Mouse (Mus musculus) layer of hippocampus, adult 6 months (tissue): Measurements from ENCODE around the gene Gamt. TPM values are rescaled to one million over a fixed set of nuclear protein-coding genes. Genes with fewer than 3 reads are reported as not detected.

Source experiments
- long read RNA-seq, 2 experiments: library from polyadenylated mRNA; unstranded; transcript quantifications; one replicate each; pipeline ENCODE4 v2.0.0; 2019 to 2020
- microRNA-seq: library from miRNA; unstranded; fragments of <30 nt; microRNA quantifications from one replicate; pipeline ENCODE4 v1.2.0, GENCODE M21; 2020
- polyA plus RNA-seq: library from polyadenylated mRNA; unstranded; fragments of <200 nt; fragmentation: Nextera tagmentation; gene quantifications from 2 replicates; pipeline ENCODE4 v1.2.3, GENCODE M21; 2021

Gene Gamt
- 51.8 and 54.3 TPM in 2 replicates for polyA plus RNA-seq
- long read RNA-seq, experiment 1, transcript Gamt-202 (6 exons, 988 nt), result major isoform, 38 of 43 reads
- long read RNA-seq, experiment 1, partial matches to known transcripts, result 1 of 43 reads
- long read RNA-seq, experiment 1, other reads (novel, unspliced or antisense), result 4 of 43 reads
- long read RNA-seq, experiment 2, transcript Gamt-202 (6 exons, 988 nt), result major isoform, 6 of 15 reads
- long read RNA-seq, experiment 2, partial matches to known transcripts, result 1 of 15 reads
- long read RNA-seq, experiment 2, other reads (novel, unspliced or antisense), result 5 of 15 reads

GRCm38 (mm10) chr10:80260642-80261584 lies at the start of gene Gamt, which contains the start of gene Dazap1:
Gene Gamt (minus strand): TSS chr10:80261012.
Gene Dazap1 (plus strand): TSS chr10:80261486.

GRCm38 (mm10) chr10:80295618-80296425 lies 35.0 kb upstream of the Gamt start, which contains the start of gene Apc2:
Gene Apc2 (plus strand): TSS chr10:80295977.

GRCm38 (mm10) chr10:80292251-80293146 lies 31.7 kb upstream of the Gamt start, which contains the start of gene Rps15:
Gene Rps15 (plus strand): TSS chr10:80292453.

GRCm38 (mm10) chr10:80248971-80249640 lies 11.7 kb downstream of the Gamt start, which contains the start of gene Ndufs7:
Gene Ndufs7 (plus strand): TSS chr10:80249121.

GRCm38 (mm10) chr10:80226416-80227165 lies 34.2 kb downstream of the Gamt start, which contains the start of gene Mum1:
Gene Mum1 (plus strand): TSS chr10:80226434.

Small RNA genes within 50 kb of the gene (microRNA-seq; reads per million reads assigned to microRNA genes)
- gene Mir6911, result 1.7 reads per million

Other genes with a start within 250 kb of the Gamt start
- gene Arhgap45, start 244.4 kb downstream of the Gamt start, polyA plus RNA-seq, result 1.6 and 1.7 TPM in 2 replicates
- gene Polr2e, start 221.2 kb downstream of the Gamt start, polyA plus RNA-seq, result 232 and 241 TPM in 2 replicates
- 945 and 1,045 TPM in 2 replicates for gene Gpx4, start 213.8 kb downstream of the Gamt start, polyA plus RNA-seq
- 2.8 and 3.1 TPM in 2 replicates for gene Sbno2, start 155.4 kb downstream of the Gamt start, polyA plus RNA-seq
- gene Stk11, start 145.2 kb downstream of the Gamt start, polyA plus RNA-seq, result 16.5 and 18.4 TPM in 2 replicates
- 943 and 1,004 TPM in 2 replicates for gene Atp5d, start 122.4 kb downstream of the Gamt start, polyA plus RNA-seq
- 55.5 and 72.9 TPM in 2 replicates for gene Cbarp, start 120.2 kb downstream of the Gamt start, polyA plus RNA-seq
- 8.3 and 11.7 TPM in 2 replicates for gene Midn, start 112.7 kb downstream of the Gamt start, polyA plus RNA-seq
- gene Cirbp, start 95.0 kb downstream of the Gamt start, polyA plus RNA-seq, result 162 and 186 TPM in 2 replicates
- gene 1600002K03Rik, start 88.1 kb downstream of the Gamt start, polyA plus RNA-seq, result 10.6 and 11.0 TPM in 2 replicates
- 7.4 and 8.6 TPM in 2 replicates for gene Efna2, start 81.5 kb downstream of the Gamt start, polyA plus RNA-seq
- gene Mum1, start 34.6 kb downstream of the Gamt start, polyA plus RNA-seq, result 22.1 and 23.6 TPM in 2 replicates
- 865 and 922 TPM in 2 replicates for gene Ndufs7, start 11.9 kb downstream of the Gamt start, polyA plus RNA-seq
- 3.0 and 3.1 TPM in 2 replicates for gene Dazap1, start 474 bp upstream of the Gamt start, polyA plus RNA-seq
- 2,763 and 3,004 TPM in 2 replicates for gene Rps15, start 31.4 kb upstream of the Gamt start, polyA plus RNA-seq
- 15.7 and 18.9 TPM in 2 replicates for gene Apc2, start 35.0 kb upstream of the Gamt start, polyA plus RNA-seq
- 33.2 and 34.9 TPM in 2 replicates for gene 2310011J03Rik, start 59.5 kb upstream of the Gamt start, polyA plus RNA-seq
- gene Pcsk4, start 68.5 kb upstream of the Gamt start, polyA plus RNA-seq, result 1.6 and 1.7 TPM in 2 replicates
- 7.6 and 9.0 TPM in 2 replicates for gene Reep6, start 68.9 kb upstream of the Gamt start, polyA plus RNA-seq
- gene Adamtsl5, start 87.4 kb upstream of the Gamt start, polyA plus RNA-seq, result 2.3 and 3.4 TPM in 2 replicates
- 20.6 and 23.4 TPM in 2 replicates for gene Plk5, start 95.4 kb upstream of the Gamt start, polyA plus RNA-seq
- gene Mex3d, start 126.6 kb upstream of the Gamt start, polyA plus RNA-seq, result 1.4 and 2.5 TPM in 2 replicates
- 41.8 and 43.3 TPM in 2 replicates for gene Mbd3, start 138.5 kb upstream of the Gamt start, polyA plus RNA-seq
- gene Uqcr11, start 145.8 kb upstream of the Gamt start, polyA plus RNA-seq, result 1,342 and 1,554 TPM in 2 replicates
- 7.2 and 9.6 TPM in 2 replicates for gene Tcf3, start 172.6 kb upstream of the Gamt start, polyA plus RNA-seq
- gene Onecut3, start 233.8 kb upstream of the Gamt start, polyA plus RNA-seq, result not detected in 2 replicates